Mouse (Mus musculus) liver, postnatal 0 days (tissue): ENCODE measurements around the gene Ccnh. TPM values are rescaled to one million over a fixed set of nuclear protein-coding genes. Genes with fewer than 3 reads are reported as not detected.

Experiments
- ATAC-seq: fragments of 200-750 bp; cut with Nextera tagmentation; 2 replicates; pipeline ENCODE4 v1.8.0; 2017; ENCODE audit warnings: mild to moderate bottlenecking, moderate library complexity
- DNase-seq: peaks from one replicate; pipeline ENCODE4 v3.0.0-alpha.2; 2016
- H3K27ac ChIP-seq: fragments of 300-500 bp; sonication (generic); 2 replicates; pipeline ENCODE4 v1.5.1; 2014; ENCODE audit warnings: antibody characterized with exemption, moderate library complexity, mild to moderate bottlenecking, low read depth
- H3K27me3 ChIP-seq: fragments of 300-500 bp; sonication (generic); 2 replicates; pipeline ENCODE4 v1.6.1; 2014; ENCODE audit warnings: low read length, control low read depth, mixed read lengths; ENCODE audit not compliant: insufficient read depth
- H3K36me3 ChIP-seq: fragments of 300-500 bp; sonication (generic); replicated peaks from 2 replicates; pipeline ENCODE4 v1.6.1; 2014; ENCODE audit warnings: mild to moderate bottlenecking, control low read depth, low read length, moderate library complexity, mixed read lengths; ENCODE audit not compliant: insufficient read depth
- H3K4me1 ChIP-seq: fragments of 300-500 bp; sonication (generic); 2 replicates; pipeline ENCODE4 v1.6.1; 2014; ENCODE audit warnings: antibody characterized with exemption, mild to moderate bottlenecking, control low read depth; ENCODE audit not compliant: insufficient read depth
- H3K4me2 ChIP-seq: fragments of 300-500 bp; sonication (generic); 2 replicates; pipeline ENCODE4 v1.6.1; 2014; ENCODE audit warnings: low read depth, mild to moderate bottlenecking, low read length, moderate library complexity, mixed read lengths
- H3K4me3 ChIP-seq: fragments of 300-500 bp; sonication (generic); 2 replicates; pipeline ENCODE4 v1.5.1; 2014; ENCODE audit warnings: low read depth, low read length
- H3K9ac ChIP-seq: fragments of 300-500 bp; sonication (generic); replicated peaks from 2 replicates; pipeline ENCODE4 v1.6.1; 2014; ENCODE audit warnings: mild to moderate bottlenecking, moderate library complexity
- H3K9me3 ChIP-seq: fragments of 300-500 bp; sonication (generic); 2 replicates; pipeline ENCODE4 v1.6.1; 2016; ENCODE audit warnings: mild to moderate bottlenecking, control low read depth, low read length, mixed read lengths
- CTCF ChIP-seq: sonication (generic); IDR thresholded peaks from 2 replicates; pipeline ENCODE4 v1.5.1; 2016; ENCODE audit warnings: antibody characterized with exemption, low read depth
- EP300 ChIP-seq: IDR thresholded peaks from 2 replicates; pipeline ENCODE4 v1.6.1; 2016; ENCODE audit warnings: antibody characterized with exemption, low read depth, mild to moderate bottlenecking
- WGBS: fragments of 180-500 bp; shearing (Covaris S2); extraction: QIAGEN DNeasy Blood & Tissue Kit; methylation state at CpG from one replicate; pipeline ENCODE4 v1.1.7; 2014; ENCODE audit not compliant: insufficient replicate concordance; 5-methylcytosine and 5-hydroxymethylcytosine counted together
- polyA plus RNA-seq: library from polyadenylated mRNA; unstranded; fragments of >200 nt; fragmentation: Nextera tagmentation; extraction: Ambion mirVana; gene quantifications from 2 replicates; pipeline ENCODE4 v1.2.1, GENCODE M21; 2015

Gene Ccnh
- polyA plus RNA-seq, 1 experiment from 2014 or later: 42.3 TPM

DNA sequence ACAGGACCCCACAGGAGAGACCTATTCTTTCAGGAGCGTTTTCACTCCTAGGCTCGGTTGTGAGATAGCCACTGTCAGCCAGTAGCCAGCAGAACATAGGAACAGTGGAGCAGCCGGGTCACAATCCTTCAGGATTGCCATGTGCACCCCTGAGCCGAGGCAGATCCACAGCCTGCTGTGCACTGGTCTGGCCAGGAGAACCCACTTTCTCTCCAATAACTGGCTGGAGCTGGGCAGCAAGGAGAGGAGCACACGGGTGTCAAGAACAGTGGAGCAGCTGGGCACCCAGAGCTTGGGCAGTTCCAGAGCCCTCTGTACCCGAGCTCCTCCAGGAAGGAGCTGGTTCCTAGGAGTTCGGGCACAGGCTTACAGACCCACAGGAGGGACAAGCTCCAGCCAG is 49.6 kb downstream of the Ccnh start:
- Histone ChIP-seq H3K4me3 (no peak overlapping the region), H3K4me1 (no peaks in the 10 kb centered on the region), H3K4me2 (no peak overlapping the region), H3K27ac (no peak overlapping the region), H3K9ac (no peak overlapping the region), H3K9me3 (no peaks in the 10 kb centered on the region), H3K27me3 (no peaks in the 10 kb centered on the region), H3K36me3 (peaks cover 3% of the 10 kb centered on the region)
- TF ChIP-seq CTCF (no peak), EP300 (no peak)
- WGBS: 86% methylated on average over 7 of the region's 7 CpGs
- ATAC-seq (no peak), DNase-seq (no peak)

Other genes with a start within 250 kb of the Ccnh start
- 11.9 and 12.8 TPM in 2 replicates for gene Rasa1, start 99.7 kb downstream of the Ccnh start, polyA plus RNA-seq